Mouse (Mus musculus) MN1 (cell line): ENCODE data around the gene Maoa.

ENCODE experiments used
- DNase-seq: peaks from one replicate; pipeline ENCODE4 v3.0.0-alpha.2; 2016; ENCODE audit warnings: low spot score

The Maoa gene

DNA sequence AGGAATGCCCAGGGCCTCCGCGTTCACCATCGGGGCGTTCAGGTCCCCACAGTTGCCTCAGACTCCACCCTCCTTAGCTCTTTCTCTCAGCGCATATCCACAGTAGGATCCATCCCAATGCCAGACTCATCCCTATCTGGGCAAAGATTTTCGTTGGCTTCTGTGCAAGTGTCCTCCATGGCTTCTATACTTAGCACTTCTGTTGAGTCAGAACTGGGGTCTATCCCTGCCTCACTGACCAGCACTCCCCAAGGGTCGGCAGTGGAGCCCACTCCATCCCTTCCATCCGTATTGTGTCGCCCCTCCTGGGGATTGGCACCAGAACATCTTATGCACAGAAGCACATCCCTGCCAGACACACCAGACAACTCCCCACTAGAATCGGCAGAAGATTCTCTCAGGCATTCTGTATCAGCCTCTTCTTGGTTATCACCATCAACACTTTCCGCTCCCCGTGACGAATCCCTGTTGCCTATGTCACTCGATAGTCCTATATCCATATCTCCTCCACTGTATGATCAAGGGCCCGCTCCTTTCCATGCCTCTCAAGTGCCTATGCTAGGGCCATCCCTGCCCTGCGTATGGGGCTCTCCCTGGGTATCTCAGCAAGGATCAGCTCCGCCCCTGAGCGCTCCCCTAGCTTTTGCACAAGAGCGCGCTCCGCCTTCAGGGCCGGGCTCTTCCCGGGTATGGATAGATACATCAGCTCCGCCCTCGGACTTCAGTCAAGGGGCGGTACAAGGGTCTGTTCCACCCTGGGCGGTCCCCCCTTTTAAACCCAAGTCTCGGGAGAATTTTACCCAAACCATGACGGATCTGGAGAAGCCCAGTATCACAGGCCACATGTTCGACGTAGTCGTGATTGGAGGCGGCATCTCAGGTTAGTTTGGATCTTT is at the start of gene Maoa:
Maoa (plus strand) TSS at position 665 of the 896 bp plus-strand sequence.
- peak; percentile 86 for DNase-seq

DNA sequence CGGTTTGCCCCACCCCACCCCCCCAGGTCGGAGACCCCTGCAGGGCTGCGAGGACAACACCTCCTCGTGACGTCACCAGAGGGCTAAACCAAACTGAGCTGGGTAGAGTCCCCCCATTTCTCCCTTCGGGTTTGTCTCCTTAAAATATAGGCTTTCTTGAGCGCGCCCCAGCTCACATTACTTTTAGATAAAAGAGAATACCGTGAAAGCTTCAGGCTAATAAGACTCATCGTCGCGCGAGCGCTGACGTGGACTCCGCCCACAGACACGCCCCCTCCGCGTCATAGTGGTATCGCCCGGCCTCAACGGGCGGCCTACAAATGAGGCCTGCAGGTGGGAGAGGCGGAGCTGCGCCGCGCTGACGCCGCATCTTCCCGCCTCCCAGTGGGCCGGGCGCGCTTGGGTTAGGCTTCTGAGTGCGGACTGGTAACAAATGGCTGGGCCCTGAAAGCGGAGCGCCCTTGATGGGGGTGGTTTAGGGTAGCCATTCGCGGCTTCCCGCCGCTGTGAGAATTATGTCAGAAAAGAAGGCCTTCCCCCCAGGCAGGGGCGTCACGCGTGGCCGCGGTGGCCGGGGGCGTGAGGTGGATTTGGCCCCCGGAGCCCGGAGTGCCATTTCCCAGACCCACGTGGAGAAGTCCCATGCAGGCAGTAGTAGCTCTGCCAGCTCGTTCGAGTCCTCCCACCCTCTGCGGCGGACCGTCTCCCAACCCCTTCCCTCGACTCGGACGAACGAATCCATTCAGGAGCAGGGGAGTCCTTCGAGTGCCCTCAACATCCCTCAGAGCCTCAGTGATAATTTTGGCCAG is 1.1 kb upstream of the Maoa start:
- peak; percentile 92 for DNase-seq

DNA sequence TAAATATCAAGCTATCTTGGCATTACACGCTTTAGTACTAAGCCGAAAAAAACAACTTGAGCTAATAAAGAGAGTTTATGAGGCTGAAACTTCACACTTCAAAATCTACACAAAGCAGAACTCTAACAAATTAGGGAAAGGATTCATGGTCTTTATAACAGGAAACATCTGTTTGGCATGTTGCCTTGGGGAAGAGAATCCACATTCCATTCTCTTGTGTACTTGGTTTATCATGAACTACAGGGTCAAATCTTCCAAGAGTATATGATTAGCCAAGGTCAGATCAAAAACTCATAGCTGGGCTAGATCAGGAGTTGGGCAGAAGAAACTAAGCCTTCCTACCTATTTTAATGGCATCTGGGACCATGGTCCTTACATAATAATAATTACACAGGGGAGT is 37.0 kb downstream of the Maoa start:
- peak; percentile 9 for DNase-seq

DNA sequence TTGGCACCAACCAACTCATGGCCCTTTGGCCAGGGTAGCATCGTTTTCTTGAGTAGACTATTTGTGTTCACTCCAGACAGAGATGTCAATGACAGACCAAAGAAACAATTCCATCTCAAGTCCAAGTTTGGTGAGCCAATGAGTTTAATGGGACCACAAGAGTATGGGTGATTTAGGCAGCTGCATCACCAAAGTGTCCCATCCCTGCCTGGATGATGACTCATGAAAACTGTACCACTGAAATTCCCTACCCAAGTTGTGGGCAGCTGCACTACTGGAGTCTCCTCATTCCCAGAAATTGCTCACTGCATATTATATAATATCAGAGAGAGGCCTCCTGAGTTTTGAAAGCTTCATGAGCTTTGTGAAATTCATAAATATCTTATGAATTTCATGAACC is 86.6 kb downstream of the Maoa start:
- DNase-seq: no peak

DNA sequence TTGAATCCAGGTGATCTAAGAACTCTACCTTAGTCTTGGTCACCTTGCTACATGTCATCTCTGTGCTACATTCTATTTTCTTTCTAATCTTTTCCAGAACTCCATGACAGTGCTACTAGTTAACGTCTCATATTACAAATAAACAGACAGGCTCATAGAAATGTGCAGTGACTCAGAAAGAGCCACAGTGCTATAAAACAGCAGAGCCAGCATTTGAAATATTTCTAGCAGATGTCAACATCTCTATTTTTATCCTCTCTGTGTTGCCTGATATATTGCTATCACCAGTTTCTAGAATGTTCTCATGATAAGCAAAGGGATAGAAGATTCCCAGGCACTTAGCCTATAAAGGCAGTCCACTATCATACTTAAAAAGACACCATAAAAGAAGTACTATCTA is 94.5 kb downstream of the Maoa start:
- DNase-seq: no peak
